Mouse (Mus musculus) effector memory CD4-positive, alpha-beta T cell, adult 5 months (primary cell): ENCODE results near the gene Lrrc49. TPM values are rescaled to one million over a fixed set of nuclear protein-coding genes. Genes with fewer than 3 reads are reported as not detected.

Source experiments
- polyA plus RNA-seq: library from polyadenylated mRNA; unstranded; fragments of 100-300 nt; shearing (Covaris generic); gene quantifications from one replicate; pipeline ENCODE4 v1.2.1, GENCODE M21; 2017

The Lrrc49 gene
- 0.41 TPM for polyA plus RNA-seq

DNA sequence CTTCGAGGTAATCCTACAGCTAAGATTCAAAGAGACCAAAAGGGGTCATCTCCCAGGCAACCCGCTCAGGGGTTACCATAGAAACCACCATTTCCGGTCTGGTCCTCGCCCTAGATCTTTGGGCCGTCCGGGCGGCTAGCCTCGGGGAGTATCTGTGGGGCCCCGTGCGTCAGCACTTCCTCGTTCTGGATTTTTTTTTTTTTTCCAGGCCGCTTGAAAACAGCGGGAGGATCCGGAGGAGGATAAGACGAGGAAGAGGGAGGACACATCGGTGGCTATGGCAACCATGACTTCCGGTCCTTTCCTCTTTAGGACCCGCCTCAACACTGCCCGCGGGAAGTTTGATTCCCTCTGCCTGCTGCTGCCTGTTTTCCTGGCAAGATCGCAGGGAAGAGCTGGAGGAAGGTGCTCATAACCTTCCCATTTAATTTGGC lies at the start of gene Lrrc49:
Gene Lrrc49 (minus strand): TSS at position 268 of the 434 bp plus-strand sequence.

DNA sequence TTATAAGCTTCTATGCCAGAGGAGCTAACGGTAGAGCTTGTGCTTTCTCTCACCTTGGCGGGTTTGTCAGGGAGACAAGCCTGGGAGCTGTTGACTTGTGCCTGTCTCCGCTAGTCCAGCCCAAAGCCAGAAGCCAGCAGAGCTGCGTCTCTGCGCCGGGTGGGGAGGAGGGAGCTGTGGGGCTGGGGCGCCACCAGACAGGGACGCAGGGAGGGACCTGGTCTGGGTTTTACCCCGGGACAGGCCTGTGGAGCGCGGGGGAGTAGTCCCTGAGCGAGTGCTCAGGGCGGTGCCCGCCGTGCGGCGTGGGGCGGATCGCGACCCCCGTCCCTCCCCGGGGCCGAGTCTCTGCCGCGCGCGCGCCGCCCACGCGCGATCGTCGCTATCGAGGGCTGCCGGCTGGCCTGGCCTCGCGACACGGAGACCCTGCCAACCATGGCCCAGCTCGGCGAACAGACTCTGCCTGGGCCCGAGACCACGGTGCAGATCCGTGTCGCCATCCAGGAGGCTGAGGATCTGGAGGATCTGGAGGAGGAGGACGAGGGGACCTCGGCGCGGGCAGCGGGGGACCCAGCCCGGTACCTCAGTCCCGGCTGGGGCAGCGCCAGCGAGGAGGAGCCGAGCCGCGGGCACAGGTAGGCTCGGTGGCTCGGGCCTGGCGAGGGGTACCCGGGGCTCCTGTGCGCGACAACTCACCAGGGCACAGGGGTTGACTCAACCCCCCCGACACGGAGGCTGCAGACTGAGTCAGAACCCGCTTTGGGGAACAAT lies 25.0 kb upstream of the Lrrc49 start, which contains the start of gene Larp6:
Gene Larp6 (plus strand): TSS at position 219 of the 771 bp plus-strand sequence.

DNA sequence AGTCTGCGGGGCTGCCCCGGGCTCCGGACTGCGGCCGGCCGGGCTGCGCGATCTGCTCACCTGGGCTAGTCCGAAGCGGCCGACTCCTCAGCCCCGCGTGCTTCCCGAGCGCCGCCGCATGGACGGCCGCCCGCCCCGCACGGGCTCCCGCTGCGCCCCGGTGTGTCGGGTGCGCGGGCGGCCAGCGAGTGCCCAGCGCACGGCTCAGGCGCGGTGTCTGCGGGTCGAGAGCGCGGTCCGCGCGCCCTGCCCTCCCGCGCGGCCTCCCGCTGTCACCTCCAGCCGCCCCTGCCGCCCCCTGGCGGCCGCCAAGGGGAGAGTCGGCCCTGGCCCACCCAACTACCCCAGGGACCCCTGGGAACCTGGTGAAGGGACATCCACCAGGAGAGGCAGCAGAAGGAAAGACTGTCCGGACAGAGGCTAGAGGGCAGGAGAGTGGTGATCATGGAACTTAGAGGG lies 166.1 kb downstream of the Lrrc49 start, which contains the start of gene Thsd4:
Gene Thsd4 (minus strand): TSS at position 241 of the 459 bp plus-strand sequence.

Other genes starting within 250 kb of the Lrrc49 start
- not detected for gene Thsd4, start 166.1 kb downstream of the Lrrc49 start, polyA plus RNA-seq
- gene Larp6, start 24.8 kb upstream of the Lrrc49 start, polyA plus RNA-seq = not detected
- not detected for gene Uaca, start 106.4 kb upstream of the Lrrc49 start, polyA plus RNA-seq